Mouse (Mus musculus) monocyte, adult 2 months (primary cell): Measurements from ENCODE around the gene Stard10.

Experiments used
- DNase-seq, 2 experiments: peaks; one replicate each; pipeline ENCODE4 v3.0.0; 2022; ENCODE audit warnings: low spot score in 2 of 2, low read depth in 1 of 2

The Stard10 gene

DNA sequence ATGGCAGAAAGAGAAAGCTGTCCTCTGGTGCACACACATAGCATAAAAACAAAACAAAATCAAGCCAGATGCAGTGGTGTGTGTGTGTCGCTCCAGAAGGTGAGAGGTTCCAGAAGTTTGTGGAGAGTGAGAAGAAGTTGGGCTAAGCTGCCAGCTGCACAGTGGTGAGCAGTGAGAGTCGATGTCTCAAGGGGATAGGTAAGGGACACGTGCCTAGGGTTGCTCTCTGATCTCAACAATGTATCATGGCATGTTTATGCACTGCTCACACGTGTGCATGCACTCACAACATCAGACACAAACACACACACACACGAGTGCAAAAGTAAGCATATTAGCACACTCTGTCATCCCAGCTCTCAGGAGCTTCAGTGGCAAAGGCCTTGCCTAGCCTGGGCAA is 47.0 kb downstream of the Stard10 start:
- DNase-seq, result no peak

DNA sequence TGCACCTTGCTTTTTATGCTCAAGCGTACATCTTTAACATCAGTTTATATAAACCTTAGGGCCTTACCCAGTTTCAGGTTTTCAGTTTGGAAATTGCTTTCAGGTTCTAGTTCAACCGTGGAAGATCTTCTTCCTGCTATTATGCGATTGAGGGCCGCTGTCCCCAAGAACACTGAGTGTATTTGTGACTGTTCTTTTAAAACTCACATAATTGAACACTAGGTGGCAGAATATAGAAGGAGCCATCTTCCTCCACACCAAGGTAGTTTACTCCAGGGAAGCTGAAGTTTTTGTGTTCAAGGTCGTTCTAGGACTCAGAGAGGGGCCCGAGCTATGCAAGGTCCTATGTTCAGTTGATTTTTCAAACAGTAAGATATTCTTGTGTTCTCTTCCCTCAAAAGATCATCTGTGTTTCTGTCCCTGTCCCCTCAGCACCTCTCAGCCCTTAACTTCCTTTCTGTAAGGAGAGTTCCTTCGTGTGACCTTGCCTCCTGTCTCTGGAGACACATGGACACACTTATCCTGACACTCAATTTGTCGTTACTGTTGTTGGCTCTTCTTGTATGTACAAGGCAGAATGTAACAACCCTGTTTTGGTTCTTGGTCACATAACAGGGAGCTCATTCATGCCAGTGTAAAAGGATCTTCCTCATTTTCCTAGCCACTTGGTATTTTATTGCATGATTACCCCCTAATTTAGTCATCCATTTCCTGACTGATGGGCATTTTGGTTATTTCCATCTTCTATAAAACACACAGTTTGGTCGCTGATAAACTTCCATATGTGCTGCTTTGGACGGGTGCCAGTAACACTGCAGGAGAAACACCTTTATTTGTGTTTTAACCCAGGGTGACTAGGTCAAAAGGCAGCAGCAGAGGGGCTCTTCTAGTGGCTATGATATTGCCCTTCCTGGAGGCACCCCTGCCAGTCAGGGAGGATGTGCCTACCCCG is 51.3 kb downstream of the Stard10 start:
- no peak for DNase-seq

DNA sequence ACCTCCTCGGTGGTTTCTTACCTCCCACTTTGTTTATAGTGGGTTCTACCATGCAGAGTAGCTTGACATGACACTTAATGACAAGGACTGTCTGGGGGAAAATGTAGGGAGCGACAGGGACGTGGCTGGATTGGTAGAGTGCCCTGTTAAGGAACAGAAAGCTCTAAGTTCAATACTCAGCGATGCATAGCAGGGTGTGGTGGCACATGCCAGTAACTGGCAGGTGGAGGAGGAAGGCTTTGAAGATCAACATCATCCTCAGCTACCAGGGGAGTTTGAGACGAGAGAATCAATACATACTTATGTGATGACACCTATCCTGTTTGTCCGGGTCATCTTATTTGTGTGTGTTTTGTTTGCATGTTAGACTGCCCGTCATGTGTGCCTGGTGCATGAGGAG is 52.8 kb downstream of the Stard10 start:
- no peak for DNase-seq

DNA sequence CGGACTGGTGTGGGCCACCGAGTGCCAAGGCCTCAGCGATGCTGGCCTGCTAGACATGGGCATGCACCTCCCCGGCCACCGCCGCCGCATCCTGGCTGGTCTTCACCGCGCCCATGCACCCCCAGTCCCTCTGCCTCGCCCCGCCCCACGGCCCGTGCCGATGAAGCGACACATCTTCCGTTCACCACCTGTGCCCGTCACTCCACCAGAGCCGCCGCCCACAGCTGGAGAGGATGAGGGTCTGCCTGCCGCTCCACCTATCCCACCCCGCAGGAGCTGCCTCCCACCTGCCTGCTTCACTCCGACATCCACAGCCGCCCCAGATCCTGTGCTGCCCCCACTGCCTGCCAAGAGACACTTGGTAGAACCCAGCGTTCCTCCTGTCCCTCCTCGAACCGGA is 56.2 kb downstream of the Stard10 start:
- no peak for DNase-seq

DNA sequence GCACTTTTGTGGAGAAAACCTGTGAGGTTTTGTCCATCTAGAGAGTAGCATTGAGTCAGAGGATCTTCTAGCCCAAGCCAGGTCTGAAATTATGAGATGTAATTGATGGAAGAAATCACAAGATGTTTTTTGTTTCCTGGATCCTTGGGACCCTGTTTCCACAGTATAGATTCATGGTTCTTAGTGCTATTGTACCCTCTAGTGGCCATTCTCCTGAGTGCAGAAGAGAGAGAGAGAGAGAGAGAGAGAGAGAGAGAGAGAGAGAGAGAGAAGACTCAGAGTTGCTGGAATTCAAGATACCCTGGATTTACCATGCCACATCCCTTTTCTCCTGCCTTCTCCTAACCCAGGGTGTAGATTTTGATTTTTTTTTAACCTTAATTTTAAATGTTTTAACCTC is 57.3 kb downstream of the Stard10 start:
- no peak for DNase-seq

DNA sequence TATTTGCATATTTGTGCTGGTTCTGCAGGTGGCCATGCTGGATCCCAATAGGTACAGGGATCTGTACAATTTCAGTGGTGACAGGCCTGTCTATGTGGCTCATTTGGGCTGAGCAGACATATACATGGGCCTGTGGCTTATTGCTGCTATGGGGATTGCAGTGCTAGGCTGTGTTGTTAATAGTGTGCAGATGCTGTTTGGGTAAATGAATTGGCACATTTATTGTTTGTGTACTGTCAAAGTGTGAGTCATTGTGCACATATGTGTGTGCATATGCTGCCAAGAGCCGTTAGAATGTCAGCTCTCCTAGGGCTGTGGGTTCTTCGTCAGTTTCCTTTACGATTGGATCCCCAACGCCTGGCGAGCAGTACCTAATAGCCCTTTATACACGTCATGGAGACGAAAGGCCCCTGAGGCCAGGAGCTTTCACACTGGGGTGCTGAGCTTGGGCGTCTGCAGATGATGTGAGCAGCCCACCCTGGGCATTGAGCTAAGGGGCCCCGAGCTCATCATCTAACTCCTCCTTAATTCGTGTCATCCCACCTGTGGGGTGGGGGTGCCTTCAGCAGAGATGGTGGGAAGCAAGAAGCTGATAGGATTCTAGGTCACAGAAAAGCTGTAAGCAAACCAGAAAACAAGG is 59.9 kb downstream of the Stard10 start:
- no peak for DNase-seq

DNA sequence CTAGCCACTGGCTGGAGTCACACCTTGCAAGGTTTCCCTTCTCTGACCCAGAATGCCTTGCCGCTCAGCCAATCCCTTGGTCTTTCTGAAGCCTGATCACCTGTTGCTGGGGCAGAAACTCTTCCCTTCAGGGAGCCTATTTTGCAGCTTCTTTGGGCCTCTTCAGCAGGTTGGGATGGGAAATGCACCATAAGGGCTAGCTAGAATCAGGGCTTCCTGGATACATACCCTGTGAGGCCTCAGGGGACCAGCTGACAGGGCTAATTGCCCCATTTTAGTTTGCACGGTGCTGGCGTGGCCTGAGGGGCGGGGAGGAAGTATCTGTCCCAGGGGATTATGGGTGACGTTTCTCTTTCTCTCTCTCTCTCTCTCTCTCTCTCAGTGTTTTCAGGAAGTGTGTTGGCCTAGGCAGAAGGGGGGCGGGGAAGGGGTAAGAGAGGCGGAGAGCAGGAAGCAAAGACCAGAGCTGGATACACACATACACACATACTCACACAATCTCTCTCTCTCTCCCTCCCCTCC is 60.9 kb downstream of the Stard10 start:
- DNase-seq, result peak; percentile 42 to 67

DNA sequence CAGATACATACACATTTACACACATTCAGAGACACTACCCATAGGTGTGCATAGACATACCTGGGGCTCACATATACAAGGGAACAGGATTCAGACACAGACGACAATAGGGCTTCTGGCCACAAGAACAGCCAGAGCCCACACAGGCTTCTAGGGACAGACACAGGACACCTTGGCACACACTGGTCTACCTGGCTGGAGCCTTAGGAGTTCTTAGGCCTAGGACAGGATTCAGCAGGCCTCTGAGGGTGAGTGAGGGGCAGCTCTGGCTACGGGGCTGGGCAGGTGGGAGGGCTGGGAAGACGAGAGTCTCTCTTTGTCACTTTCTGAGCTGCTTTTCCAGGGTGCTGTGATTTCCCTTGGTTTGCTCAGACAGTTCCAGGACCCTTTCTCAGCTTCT is 61.4 kb downstream of the Stard10 start:
- DNase-seq, result no peak

DNA sequence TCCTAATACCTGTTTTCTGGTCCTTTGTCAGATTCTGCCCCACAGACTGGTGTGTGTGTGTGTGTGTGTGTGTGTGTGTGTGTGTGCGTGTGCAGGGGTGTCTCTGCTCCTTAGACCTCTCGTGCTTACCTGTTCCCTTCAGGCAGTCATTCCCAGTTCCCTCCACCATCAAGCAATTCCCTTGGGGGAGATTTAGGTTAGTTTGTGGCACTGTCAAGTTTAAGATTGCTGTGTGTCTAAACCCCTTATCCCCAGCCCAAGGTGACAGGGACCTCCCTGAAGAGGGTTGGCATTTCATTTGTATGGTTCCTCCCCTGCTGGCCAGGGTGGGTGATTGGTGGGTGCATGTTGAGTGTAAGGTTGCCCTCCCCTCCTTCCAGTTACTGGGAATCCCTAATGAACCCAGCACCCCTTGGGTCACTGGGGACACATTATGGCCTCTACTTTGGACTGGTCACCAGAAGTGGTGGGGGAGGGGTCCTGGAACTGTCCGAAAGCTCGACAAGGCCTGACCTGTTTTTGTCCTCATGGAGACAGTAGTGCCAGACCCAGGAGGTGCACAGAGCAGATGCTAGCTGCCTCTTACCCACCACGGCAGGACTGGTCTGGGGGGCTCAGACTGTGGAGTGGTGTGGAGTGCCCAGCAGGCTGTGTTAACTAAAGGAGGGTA is 62.0 kb downstream of the Stard10 start:
- DNase-seq, result no peak

DNA sequence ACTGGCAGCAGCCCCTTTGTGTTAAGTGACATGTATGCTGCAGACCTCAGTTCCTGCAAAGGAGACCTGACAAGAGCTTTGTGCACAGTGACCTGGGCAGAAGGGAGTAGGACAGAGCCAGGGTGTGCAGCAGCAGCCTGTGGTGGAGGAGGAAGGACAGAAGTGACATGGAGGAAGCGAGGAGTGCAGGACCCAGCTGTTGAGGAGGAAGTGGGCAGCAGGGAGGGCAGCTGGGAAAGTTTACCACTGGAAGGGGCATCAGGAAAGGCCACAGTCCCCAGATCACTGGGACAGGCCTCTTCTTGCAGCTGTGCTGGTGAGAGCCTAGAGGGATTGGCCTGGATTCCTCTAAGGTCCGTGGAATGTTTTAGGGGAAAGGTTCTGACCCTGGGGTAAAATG is 62.8 kb downstream of the Stard10 start:
- DNase-seq, result no peak

DNA sequence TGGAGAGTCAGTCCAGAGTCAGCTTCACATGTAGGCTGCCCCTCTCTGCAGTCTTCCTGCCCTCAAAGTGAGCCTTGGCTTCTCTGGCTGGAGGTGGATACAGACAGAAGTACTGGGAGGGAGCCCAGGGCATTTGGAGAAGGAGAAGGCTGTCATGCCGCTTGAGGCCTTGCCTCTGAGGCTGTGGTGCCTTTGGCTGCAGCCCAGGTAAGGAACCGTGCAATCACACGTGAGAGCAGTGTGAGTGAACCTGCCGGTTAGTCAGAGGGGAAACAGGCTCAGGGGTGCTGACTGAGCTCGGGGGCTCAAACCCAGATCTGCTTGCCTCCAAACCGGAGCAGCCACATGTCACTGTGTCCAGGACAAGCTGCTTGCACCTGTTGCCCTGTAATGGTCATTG is 64.6 kb downstream of the Stard10 start:
- no peak for DNase-seq

DNA sequence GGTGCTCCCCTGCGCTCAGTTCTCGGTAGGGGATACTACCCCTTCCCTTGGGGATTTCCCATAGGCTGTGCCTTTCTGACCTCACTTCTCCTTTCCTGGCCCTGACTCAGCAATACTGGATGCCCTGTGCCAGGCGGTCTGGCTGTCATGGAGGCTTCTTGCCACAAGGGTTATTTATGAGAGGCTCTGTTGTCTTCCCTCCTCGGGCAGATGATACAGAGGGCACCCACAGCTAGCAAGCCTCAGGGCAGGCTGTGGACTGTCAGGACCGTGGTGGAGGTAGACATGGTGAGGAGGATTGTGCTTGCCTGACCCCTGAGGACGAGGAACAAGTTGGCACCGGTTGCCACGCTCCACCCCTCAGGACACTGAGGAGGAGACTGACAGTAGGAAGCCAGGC is 65.5 kb downstream of the Stard10 start:
- DNase-seq, result peak; percentile 87 to 89

DNA sequence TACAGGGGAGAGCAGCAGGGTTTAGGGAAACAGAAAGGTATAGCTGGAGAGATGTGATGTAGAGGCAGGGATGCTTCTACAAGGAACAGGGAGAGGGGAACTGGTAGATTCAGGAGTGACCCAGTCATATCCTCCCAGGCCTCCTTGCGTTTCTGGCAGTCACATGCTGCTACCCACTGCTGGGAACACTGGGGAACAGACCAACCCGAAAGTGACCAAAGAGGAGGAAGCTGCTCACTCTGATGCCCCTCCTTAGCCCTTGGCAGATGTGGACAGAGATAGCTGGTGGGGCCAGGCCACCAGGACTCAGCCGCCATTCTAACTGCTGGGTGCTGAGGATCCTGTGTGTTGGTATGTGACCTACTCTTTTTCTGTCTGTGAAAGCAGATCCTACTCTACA is 66.9 kb downstream of the Stard10 start:
- DNase-seq, result peak; percentile 63 to 66

DNA sequence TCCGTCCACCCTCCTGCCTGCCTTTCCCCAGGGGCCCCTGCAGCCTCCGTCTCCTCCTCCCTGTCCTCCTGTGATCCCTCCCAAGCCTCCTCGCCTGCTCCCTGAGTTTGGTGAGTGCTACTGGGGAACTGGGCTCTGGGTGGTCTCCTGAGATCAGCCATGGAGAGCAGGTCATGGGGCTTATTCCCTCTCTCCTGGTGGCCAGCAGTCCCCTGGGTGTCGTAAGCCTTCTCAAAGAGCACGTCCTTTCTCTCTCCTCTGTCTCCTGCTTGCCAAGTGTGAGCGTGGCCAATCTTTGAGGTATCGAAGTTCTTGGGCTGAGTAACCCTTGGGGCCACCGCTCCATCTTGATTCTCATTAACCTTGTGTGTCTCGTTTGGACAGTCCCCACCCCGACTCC is 68.0 kb downstream of the Stard10 start:
- DNase-seq, result no peak

DNA sequence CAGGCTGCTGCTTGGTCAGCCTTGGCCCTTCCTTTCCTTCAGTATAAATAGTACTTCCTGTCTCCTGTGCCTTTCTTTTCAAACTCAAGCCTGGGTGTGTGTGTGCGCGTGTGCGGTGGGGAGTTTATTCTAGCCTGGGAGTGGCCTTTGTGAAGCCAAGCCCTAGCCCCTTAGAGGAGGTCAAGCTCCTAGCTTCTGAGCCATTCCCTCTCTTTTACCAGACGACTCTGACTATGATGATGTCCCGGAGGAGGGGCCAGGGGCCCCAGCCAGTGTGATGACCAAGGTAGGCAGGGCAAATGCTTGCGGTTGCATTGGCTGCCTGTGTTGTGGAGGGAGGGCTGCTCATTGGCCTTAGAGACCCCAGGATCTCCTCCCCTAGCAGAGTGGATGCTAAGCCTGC is 68.4 kb downstream of the Stard10 start:
- DNase-seq, result no peak

DNA sequence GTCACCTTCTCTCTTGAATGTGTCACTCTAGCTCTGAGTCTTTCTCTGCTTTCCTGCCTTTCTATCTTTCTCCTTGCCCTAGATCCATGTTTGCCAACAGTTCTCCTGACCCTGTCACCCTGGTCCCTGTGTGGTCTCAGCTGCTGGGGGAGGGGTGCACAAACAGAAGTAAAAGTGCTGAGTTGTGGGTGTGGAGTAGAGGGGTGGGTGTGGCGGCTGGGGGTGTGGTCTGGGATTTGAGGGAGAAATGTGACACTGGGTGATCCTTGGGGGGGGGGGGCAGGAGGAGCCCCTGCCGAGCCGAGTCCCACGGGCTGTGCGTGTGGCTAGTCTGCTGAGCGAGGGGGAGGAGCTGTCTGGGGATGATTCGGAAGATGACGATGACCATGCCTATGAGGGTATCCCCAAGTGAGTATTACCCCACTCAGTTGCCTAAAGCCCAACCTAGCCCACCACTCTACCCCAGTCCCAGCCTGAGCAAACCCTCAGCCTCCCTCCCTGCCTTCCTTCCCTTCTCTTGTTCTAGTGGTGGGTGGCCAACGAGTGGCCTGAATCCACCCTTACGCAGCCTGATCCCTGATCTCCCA is 69.1 kb downstream of the Stard10 start:
- no peak for DNase-seq

DNA sequence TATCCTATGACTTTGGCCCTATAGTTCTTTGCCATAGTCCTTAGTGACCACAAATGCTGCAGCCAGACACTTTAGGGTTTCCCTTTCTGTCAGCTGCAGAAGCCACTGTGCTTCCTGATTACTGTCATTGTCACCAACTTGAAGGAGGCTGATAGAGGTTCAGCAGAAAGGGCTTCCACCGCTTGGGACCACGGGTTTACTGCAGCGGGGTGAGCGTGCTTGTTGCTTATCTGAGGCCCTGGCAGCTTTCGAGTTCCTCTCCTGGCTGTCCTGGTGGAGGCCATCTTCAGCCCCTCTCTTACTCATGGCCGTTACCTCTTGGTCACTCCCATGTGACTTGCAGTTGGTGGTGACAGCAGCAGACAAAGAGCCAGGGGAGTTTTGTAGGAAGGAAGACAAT is 72.4 kb downstream of the Stard10 start:
- no peak for DNase-seq

DNA sequence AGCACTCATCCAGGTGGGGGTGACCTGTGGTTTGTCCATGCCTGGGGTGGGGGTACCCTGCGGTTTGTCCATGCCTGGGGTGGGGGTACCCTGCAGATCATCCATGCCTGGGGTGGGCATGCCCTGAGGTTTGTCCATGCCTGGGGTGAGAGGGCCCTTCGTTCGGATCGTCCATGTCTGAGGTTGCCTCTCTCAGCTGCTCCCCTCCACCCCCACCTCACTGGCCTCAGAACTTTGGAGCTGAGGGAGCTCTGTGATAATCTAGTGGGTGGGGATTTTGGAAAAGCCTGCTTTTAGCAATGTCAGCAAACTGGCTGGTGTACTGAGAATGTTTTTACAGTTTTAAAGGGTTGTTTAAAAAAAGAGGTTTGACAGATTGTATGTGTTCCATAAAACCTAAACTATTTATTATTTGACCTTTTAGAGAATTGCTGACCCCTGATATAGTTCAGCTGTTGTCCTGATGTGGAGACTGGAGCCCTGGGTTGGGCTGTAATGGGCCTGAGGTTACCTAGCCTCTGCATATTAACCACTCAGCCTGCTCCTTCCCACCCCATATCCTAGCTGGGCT is 75.1 kb downstream of the Stard10 start:
- no peak for DNase-seq

DNA sequence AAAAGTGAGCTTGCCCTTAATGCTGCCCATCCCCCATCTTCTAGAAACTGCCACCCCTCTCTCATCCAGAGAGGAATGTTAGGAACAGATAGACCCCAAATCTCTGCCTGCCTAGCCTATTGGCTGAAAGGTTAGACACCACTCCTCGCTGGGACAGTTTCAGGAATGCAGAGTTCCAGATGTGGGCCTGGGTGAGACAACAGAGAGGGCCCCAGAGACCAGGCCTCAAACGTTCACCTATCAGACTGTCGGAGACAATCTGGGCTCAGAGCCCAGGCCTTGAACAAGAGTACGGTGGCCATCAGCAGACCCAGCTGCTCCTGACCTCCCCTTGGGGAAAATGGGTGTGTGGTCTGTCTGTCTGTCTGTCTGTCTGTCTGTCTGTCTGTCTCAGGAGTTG is 76.1 kb downstream of the Stard10 start:
- no peak for DNase-seq

DNA sequence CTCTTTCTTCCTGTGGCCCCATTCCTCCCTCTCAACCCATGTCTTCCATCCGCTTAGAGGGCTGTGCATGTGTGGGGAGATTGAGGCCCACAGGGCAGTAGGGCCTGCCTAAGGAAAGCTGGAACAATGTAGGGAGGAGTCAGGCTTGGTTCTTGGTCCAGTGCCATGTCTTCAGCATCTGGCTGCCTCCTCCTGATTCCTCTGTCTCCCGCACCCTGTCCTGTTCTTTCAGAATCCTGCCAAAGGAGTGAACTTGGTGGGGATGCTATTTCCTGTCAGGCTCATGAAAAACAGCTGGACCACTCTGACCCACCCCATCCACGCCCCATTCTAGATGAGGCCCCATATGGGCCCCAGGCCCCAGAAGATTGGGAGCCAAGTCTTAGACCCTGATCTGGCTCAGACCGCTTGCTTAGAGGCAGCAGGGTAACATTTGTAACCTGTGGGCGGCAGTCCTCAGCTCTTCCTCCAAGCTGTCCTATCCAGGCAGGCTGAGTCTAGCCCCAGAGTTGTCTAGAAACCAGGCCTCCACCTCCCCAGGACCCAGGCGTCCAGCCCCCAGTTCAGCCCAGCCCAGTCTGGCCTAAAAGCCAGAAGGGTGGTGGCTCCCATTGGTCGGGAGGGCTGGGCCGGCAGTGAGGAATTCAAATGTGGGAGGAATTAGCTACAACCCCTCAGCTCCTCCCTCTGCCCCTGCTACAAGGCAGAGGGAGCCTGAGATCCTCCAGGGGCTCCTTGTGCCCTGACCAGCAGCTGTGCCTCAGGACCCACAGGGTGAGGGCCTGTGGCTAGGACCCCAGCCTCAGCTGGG is 77.0 kb downstream of the Stard10 start:
- DNase-seq, result no peak
